Mouse (Mus musculus): ENCODE measurements around the gene Morn4.

DNA sequence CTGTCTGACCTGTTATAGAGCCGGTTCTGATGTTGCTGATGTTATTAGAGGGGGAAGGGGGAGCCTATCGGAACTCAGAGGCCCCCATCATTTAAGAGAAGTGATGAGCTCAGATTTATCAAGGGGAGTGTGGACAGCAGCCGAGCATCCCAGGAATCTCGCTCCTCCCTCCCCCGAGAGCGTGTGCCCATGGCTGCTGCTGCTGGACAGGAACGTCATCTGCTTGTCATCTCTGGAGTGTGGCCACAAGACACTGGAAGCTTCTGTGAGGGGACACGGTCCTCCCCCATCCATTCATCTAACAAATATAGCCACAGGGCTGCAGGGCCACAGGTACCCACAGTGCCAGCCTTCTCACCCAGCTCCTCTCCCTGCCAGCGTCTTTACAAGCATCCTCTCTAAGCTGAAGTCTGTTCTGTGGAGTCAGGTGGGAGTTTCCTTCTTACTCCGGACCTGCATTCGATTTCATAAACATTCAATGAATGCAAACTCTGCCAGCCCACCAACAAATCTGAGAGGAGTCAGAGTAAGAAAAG, 48.9 kb downstream of the Morn4 start:
- TF ChIP-seq E2F4 (IDR thresholded peaks at IDR 0.05; ENCODE audit: insufficient read depth) (no peak), MAX (IDR thresholded peaks at IDR 0.05; ENCODE audit: low read depth) (no peak), POLR2AphosphoS2 (IDR thresholded peaks at IDR 0.05; ENCODE audit: insufficient read length, low read depth) (peak; percentile 55), POLR2A (IDR thresholded peaks at IDR 0.05; ENCODE audit: insufficient read length, low read depth) (peak; percentile 16)
